Mouse (Mus musculus) frontal cortex, adult (tissue): ENCODE data around the gene Gfpt2.

Experiments
- ATAC-seq: cut with Nextera tagmentation; 2 replicates; pipeline ENCODE4 v1.9.2; 2017; ENCODE audit warnings: mild to moderate bottlenecking, moderate library complexity, mixed read lengths; ENCODE audit not compliant: low TSS enrichment

Gfpt2 gene

DNA sequence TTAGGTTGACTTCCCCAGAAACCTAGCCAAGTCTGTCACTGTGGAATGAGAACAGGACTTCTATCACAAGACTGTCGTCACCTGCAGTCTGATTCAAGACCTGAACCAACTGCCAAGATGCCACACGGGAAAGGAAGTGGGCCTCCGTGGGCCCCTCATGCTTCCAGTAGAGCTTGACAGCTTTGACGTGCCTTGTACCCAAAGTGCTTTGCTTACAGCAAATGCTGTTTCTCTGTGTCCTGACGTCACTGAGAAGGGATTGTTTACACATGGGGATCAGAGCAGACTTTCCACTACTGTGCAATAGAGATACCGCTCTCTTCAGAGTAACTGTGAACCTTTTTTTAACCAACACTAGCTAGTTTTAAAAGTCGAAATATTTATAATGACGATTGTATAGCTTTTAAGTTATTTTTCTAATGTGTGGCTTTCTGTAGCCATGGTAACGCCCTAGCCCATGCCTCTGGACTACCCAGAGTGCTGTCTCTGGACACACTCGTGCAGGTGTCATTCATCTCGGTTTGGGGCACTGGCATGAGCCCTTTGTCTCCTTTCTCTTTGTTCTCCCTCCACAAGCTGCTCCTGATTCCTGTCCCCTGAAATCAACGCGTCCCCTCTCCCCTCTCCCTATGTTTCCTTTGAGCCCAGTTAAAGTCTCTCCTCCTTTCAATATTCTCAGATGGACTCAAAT is 43.9 kb downstream of the Gfpt2 start:
- no peak for ATAC-seq

DNA sequence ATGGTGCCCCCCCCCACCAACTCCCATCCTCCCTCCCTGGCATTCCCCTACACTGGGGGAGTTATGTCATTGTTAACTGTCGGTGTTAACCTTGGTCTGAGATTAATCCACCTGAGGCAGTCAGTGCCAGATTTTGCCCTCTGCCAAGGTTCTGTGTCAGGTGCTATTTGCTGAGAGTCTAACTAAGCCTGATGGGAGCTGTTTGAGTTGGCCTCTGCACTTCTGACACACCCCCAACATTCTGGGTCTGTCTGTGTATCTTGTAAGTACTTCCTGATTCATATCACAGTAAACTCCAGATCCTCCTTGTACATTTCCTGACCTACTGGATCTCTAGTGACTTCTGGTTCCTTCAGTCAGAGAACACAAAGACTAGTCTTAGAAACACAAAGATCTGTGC is 46.7 kb downstream of the Gfpt2 start:
- ATAC-seq, result no peak

GRCm38 (mm10) chr11:49841886-49842285 is 47.9 kb downstream of the Gfpt2 start:
- ATAC-seq, result no peak

DNA sequence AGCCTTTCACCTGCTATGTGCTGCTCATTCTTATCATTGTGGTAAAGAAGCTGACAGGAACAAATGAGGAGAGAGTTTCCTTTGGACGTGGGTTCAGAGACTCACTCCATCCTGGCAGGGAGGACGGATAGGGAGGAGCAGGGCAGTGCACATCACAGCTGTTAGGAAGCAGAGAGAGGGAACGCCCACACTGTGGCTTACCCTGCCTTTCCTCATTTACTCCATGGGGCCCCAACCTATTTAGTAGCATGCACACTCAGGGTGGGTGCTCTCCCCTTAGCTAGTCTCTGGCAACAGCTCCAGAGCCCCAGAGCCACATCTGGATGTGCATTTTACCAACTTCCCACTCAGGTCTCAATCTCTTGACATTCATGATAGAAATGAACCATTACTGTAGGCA is 48.7 kb downstream of the Gfpt2 start:
- ATAC-seq, result no peak

DNA sequence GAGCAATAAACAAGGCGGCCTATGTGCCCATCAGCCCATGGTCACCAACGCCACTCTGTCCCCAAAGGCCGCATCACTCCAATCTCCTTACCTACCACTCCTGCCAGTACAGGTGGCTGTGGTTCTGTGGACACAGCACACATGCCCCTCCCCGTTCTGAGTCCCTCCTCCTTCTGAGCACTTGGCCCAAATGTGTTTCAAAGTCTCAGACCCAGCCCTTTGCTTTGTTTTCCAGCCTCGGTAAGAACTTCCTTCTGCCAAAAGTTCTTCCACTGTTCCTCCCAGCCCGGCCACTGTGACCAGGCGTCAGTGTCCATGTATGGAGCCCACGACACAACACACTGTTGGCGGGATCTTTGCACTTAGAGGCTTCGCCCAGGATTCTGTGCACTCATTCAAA is 50.3 kb downstream of the Gfpt2 start:
- no peak for ATAC-seq

DNA sequence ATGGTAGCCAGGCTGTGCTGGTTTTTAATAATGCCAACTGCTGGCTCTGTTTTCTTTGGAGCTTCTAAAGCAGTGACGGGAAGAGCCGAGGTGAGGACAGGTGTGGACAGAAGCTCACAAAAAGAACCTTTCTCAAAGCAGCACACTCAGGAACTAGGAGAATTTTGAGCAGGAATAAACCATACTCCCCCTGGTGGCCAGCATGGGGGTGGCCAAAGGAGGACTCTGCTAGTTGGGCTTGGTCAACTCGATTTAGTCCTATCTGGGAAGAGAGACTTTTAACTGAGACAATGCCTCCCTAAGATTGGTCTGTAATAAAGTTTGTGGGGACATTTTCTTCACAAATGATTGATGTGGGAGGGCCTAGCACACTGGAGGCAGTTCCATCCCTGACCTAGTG is 51.0 kb downstream of the Gfpt2 start:
- peak; percentile 24; the same call in 1 of the 2 replicates for ATAC-seq

DNA sequence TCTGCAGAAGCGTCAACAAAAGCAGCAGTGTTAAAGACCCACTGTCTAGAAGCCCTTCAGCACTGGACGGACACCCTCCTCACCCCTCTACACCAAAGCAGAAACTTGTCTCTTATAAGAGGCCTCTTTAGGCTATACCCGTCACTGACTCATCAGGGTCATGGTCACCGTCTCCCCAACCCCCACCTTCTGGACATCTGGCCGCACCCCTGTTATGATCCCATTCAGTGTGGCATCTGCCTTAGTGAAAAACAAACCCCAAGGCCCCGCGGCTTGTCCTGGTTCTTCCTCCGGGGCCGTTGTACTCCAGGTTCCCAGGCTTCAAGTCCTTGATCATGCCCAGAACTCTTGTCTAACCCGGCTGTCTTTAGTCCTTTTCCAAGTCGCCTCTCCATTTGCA is 52.0 kb downstream of the Gfpt2 start:
- ATAC-seq, result no peak

GRCm38 (mm10) chr11:49846401-49847070 is 52.6 kb downstream of the Gfpt2 start, which contains the start of gene Mapk9:
Gene Mapk9 (plus strand): TSS chr11:49846751.
- ATAC-seq, result peak; percentile 89

GRCm38 (mm10) chr11:49847071-49847810 is 53.3 kb downstream of the Gfpt2 start:
- peak; percentile 26 for ATAC-seq

- no peak for ATAC-seq
These were observed 53.8 kb downstream of the Gfpt2 start for GRCm38 (mm10) chr11:49847811-49848078.

DNA sequence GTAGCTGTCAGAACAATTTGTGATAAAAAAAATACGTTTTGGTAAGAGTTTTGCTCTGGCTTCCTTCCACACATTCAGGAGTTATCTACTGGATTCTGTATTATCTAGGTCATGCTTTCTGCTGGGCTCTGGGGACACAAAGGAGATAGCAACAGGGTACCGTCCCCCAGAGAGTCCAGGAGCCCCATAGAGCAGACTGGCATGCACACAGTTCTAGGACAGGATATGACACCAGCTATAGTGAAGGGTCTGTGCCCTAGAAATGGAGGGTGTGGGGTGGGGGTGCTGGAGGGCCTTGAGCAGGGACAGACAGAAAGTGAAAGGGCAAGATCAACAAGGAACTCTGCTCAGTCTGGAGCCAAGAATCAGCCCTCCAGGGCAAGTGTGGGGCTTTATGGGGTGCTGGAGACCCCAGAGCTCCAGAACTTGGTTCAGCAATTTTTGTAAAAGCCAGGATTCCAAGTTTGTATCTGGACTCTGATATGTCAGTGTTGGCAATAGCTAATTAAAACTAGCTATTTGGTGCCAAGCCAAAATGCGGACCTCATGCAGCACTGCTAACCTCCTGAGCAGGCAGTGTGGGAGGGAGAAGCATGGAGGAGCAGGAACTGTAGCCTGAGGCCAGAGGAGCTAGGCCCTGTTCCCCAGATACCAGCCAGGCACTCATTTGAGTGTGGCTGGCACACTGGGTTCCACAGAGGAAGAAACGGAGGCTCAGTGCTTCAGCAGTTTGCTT is 54.3 kb downstream of the Gfpt2 start:
- no peak for ATAC-seq

GRCm38 (mm10) chr11:49850331-49850730 is 56.4 kb downstream of the Gfpt2 start:
- ATAC-seq, result no peak

DNA sequence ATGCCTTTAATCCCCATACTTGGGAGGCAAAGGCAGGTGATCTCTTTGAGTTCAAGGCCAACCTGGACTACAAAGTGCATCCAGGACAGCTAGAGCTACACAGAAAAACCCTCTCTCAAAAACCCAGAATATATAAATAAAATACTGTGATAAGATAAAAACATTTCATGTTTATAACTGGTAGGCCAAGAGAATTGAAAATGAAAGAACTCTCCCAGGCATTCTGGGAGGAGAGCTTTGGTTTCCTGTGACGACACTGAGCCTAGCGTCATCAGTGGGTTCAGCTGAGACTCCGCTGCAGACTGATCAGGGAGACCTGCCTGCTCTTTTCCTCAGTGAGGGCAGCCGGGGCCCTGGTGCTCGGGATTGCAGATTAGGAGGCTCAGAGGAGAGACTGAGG is 61.2 kb downstream of the Gfpt2 start:
- no peak for ATAC-seq

- ATAC-seq, result no peak
These were observed 67.2 kb downstream of the Gfpt2 start for GRCm38 (mm10) chr11:49861139-49861538.

- ATAC-seq, result no peak
These were observed 69.9 kb downstream of the Gfpt2 start for GRCm38 (mm10) chr11:49863926-49864325.

DNA sequence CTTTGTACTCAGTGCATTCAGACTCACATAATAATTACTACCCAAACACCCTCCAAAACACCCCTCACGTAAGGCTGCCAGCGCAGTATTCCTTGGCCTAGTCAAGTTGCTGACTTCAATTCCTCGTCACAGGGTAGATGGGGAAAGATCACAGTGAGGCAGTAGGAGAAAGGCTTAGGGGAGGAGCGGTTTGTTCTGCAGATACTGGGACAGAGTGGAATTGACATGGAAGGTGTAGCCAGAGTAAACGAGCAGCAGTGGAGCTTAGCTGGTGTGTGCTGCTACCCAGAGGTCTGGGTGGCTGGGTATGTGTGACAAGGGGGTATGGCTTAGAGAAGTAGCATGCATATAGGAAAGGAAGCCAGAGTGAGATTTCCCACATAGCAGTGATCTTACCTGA is 73.3 kb downstream of the Gfpt2 start:
- ATAC-seq, result no peak

DNA sequence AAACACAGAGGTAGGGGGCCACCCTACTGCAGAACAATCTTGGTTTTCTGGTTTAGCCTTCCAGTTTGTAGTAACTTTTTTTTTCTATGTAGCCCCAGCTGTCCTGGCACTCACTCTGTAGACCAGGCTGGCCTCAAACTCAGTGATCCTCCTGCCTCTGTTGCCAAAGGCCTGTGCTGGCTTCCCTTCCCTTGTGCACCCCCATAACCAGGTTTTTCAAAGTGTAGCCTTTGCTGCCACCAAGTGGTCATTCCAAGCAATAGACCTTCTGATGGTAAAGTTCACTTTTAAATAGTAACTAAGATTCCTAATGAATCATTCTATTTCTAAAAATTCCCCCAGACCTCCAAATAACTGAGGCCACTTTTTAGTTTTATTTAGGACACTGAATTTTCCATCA is 75.8 kb downstream of the Gfpt2 start:
- ATAC-seq, result peak; percentile 47

DNA sequence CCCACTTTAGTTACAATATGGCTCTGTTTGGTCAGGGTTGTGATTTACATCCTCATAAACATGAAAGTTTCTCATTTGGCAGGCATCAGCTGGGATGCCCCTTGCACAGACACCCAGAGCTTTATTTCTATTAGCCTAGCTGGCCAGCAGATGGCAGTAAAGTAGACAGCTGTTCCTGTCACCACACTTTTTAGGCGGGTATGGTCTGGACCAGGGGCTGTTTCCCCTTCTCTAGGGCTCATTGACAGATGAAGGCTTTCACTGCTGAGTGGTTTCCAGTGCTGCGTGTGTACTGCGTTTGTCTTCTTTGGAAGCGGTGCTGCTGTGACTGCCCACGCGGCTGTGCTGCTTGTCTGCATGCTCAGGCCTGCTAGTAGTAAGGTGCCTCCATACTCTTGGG is 77.9 kb downstream of the Gfpt2 start:
- peak; percentile 39 for ATAC-seq

DNA sequence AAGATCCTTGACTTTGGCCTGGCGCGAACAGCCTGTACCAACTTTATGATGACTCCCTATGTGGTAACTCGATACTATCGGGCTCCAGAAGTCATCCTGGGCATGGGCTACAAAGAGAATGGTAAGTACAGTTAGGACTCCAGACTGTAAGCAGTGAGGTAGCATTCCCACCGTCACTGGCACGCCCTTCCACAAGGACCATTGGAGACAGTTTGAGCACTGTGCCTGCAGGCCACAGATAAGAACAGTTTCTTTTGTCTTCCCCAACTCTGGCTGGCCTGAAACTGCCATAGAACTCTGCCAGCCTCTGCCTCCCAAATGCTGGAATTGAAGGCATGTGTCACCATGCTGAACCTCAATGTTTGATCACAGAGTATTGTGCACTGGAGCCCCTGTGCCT is 78.8 kb downstream of the Gfpt2 start:
- ATAC-seq, result no peak

DNA sequence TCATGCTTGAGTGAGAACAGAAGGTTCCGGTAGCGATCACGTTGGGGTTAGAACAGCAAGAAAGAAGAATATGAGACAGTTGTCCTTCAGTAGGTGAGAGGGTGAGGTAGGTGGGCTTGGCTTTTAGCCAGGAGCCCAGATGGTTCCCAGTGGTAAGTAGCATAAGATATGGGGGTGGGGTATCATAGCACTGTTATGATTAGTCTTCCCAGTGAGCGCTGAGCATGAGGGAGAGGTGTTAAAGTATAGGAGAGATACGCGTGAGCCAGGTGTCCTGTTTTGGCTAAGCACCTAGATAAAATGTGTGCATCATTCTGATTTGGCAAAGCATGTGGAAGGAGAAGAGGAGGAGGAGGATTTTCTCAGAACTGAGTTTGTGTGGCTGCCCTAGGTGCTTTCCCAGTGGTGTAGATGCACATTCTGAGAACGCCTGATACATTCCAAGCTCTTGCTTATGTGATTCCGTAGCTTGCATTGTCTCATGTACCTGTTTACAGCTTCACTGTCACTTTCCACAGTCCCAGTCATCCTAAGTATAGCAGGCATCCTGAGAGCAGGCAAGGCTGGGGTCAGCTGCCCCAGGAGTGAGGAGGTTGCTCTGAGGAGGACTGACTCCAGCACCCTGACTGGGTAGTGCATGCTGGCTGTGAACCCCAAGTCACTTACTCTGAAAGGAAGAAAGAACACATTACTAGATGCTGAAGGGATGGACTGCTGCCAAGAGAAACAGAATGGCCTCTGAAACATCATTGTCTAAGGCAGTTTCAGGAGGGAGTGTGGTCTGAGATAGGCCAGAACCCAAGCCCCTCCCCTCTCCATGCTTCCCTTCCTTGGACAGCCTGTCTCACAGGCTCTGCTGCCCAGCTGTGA is 83.2 kb downstream of the Gfpt2 start:
- ATAC-seq, result peak; percentile 62

DNA sequence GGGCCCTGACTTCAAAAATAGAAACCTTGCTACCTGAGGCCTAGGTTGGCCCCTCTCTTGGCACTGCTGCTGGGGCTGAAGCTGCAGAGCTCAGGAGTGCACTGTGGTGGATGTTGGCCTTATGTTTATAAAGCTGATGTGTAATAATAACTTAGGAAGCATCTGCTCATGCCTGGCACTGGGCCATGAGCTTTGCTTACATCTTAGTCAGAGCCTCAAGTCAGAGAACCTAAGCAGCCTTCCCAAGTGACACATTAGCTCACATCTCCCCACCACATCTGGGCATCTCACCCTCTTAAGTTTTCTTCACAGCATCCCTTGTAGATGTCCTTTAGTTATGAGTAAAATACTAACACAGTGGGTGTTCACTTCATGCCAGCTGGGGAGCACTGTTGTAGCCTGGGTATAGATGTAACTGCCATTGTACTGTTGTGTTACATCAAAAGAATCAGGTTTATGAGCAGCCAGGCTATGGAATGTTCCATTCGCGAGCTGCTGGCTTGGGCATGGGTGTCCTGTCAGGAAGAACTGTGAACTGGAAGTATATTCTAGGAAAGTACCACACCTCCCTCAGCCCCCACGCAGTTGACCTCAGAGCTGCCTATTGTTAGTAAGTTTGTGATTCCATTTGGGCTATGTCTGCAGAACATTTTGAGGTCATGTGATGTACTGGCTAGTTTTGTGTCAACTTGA is 86.1 kb downstream of the Gfpt2 start:
- ATAC-seq, result peak; percentile 6; the same call in 1 of the 2 replicates
